Mouse (Mus musculus): Measurements from ENCODE around the gene Ntng1. TPM values are rescaled to one million over a fixed set of nuclear protein-coding genes. Genes with fewer than 3 reads are reported as not detected.

Ntng1 gene
- polyA plus RNA-seq, 1 experiment: 0.31 TPM

DNA sequence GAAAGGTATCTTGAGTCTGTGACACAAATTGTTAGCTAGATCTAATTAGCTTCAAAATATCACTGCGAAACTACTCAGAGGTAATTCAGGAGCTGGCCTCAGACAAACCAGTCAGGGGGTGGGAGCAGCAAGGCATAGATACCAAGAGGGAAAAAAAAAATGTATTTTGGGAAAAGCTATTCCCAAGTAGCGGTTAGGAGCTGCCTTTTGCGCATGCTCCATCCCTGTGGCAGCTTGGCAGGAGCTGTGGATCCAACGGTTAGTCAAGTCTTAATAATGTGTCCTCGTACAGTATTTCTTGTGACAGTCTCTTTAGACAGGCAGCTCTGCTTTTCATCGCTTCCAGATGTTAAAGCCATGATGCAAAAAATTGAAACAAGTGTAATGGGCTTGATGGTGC is 87.9 kb downstream of the Ntng1 start:
- 89% methylated on average over 6 of the region's 6 CpGs for WGBS
- Histone ChIP-seq H3K36me3 (ENCODE audit: control insufficient read depth, insufficient read depth, low read length) (no peaks in the 10 kb centered on the region), H3K27ac (ENCODE audit: insufficient read depth, low read depth, low read length) (no peak overlapping the region), H3K4me3 (ENCODE audit: insufficient read depth, low read depth, low read length) (no peak overlapping the region), H3K27me3 (replicated peaks; ENCODE audit: control insufficient read depth, insufficient read depth, low read length) (no peaks in the 10 kb centered on the region), H3K4me1 (ENCODE audit: control insufficient read depth, insufficient read depth, low read length) (no peaks in the 10 kb centered on the region)
- no peak for DNase-seq
- TF ChIP-seq CTCF (conservative IDR thresholded peaks at IDR 0.05; ENCODE audit: insufficient read depth, insufficient read length, low read depth, low read length) (no peak), POLR2A (IDR thresholded peaks at IDR 0.05; ENCODE audit: low read depth, low read length) (no peak)

DNA sequence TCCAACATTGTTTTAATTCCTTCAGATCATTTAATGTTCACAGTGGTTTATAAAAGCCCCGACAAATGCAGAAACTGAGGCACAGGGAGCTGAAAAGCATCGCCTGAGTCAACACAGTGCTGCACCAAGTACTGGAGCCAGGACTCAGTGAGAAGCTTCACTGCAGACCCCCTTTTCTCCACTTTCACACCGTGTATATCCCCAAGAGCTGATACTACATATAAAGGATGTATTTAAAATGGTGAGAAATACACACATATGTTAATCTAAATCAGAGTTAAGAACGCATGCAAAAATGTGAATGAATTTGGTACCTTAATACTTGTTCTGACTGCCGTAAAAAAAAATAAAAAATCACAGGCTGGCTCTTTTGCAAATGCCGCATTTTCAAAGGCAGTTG is 88.4 kb downstream of the Ntng1 start:
- TF ChIP-seq CTCF (conservative IDR thresholded peaks at IDR 0.05; ENCODE audit: insufficient read depth, insufficient read length, low read depth, low read length): no peak
- TF ChIP-seq POLR2A (IDR thresholded peaks at IDR 0.05; ENCODE audit: low read depth, low read length): no peak
- DNase-seq: no peak
- Histone ChIP-seq H3K27me3 (replicated peaks; ENCODE audit: control insufficient read depth, insufficient read depth, low read length) (no peaks in the 10 kb centered on the region), H3K4me1 (ENCODE audit: control insufficient read depth, insufficient read depth, low read length) (no peaks in the 10 kb centered on the region), H3K4me3 (ENCODE audit: insufficient read depth, low read depth, low read length) (no peak overlapping the region), H3K27ac (ENCODE audit: insufficient read depth, low read depth, low read length) (no peak overlapping the region), H3K36me3 (ENCODE audit: control insufficient read depth, insufficient read depth, low read length) (no peaks in the 10 kb centered on the region)
- 92% methylated on average over 6 of the region's 6 CpGs for WGBS

DNA sequence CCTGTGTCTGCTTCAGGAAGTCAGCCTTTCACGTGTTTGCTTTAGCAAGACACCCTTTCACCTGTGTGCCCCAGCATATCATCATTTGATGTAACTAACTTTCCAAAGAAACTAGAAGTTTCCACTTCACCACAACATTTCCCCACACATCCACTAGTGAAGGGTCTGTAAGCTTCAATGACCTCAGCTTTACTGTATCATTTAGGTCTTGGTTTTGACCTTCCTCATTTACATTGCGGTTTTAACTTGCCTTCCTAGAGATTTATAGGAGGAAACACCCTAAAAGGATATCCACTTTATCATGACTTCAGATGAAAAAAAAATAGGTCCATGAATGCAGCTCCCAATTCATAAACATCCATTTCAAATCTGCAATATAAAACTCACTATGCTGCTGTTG is 89.7 kb downstream of the Ntng1 start:
- Histone ChIP-seq H3K4me1 (ENCODE audit: control insufficient read depth, insufficient read depth, low read length) (no peaks in the 10 kb centered on the region), H3K27me3 (replicated peaks; ENCODE audit: control insufficient read depth, insufficient read depth, low read length) (no peaks in the 10 kb centered on the region), H3K27ac (ENCODE audit: insufficient read depth, low read depth, low read length) (no peak overlapping the region), H3K4me3 (ENCODE audit: insufficient read depth, low read depth, low read length) (no peak overlapping the region), H3K36me3 (ENCODE audit: control insufficient read depth, insufficient read depth, low read length) (no peaks in the 10 kb centered on the region)
- no peak for DNase-seq
- TF ChIP-seq POLR2A (IDR thresholded peaks at IDR 0.05; ENCODE audit: low read depth, low read length) (no peak), CTCF (conservative IDR thresholded peaks at IDR 0.05; ENCODE audit: insufficient read depth, insufficient read length, low read depth, low read length) (no peak)
- WGBS: 74% methylated on average over 2 of the region's 2 CpGs

DNA sequence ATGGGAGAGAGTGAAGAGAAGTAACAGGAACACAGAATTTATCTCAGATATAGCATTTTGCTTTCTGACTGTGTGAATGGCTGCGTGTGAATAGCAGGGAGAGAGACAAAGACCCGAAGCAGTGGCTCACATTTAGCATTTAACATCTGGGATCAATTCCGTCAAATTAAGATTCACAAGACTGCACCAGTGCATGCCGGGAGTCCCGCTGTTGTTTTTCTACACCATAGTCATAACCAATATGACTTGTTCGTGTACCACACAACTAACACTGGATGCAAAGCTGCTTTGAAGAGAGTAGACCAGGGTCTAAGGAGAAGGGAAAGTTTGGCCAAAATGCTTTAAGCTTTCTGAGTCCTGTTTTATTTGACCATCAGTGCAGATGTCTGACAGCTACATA is 95.7 kb downstream of the Ntng1 start:
- H3K36me3 ChIP-seq (ENCODE audit: control insufficient read depth, insufficient read depth, low read length): no peaks in the 10 kb centered on the region
- no peaks in the 10 kb centered on the region for H3K27me3 ChIP-seq (replicated peaks; ENCODE audit: control insufficient read depth, insufficient read depth, low read length)
- WGBS: 78% methylated on average over 6 of the region's 6 CpGs
- H3K4me3 ChIP-seq (ENCODE audit: insufficient read depth, low read depth, low read length): no peak overlapping the region
- TF ChIP-seq CTCF (conservative IDR thresholded peaks at IDR 0.05; ENCODE audit: insufficient read depth, insufficient read length, low read depth, low read length): no peak
- TF ChIP-seq POLR2A (IDR thresholded peaks at IDR 0.05; ENCODE audit: low read depth, low read length): no peak
- no peaks in the 10 kb centered on the region for H3K4me1 ChIP-seq (ENCODE audit: control insufficient read depth, insufficient read depth, low read length)
- DNase-seq: no peak
- H3K27ac ChIP-seq (ENCODE audit: insufficient read depth, low read depth, low read length): no peak overlapping the region

DNA sequence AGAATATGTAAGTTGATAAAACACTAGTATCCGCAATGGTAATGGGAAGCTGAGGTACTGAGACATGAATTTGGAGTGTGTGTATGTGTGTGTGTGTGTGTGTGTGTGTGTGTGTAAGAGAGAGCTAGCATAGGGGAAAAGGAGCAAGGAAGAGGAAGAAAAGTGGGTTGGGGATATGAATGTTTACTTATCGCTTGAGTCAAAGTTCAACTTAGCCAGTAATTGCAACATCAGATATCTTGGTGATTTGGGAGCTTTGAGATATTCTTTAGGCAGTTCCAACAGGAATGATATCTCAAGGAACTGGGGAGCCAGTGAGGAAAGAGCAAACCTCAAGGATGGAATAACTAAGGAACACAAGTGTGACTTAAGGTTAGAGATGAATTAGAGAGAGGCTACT is 97.1 kb downstream of the Ntng1 start:
- Histone ChIP-seq H3K4me1 (ENCODE audit: control insufficient read depth, insufficient read depth, low read length) (no peaks in the 10 kb centered on the region), H3K27ac (ENCODE audit: insufficient read depth, low read depth, low read length) (no peak overlapping the region), H3K27me3 (replicated peaks; ENCODE audit: control insufficient read depth, insufficient read depth, low read length) (no peaks in the 10 kb centered on the region), H3K36me3 (ENCODE audit: control insufficient read depth, insufficient read depth, low read length) (no peaks in the 10 kb centered on the region), H3K4me3 (ENCODE audit: insufficient read depth, low read depth, low read length) (no peak overlapping the region)
- 92% methylated on average over 2 of the region's 2 CpGs for WGBS
- no peak for DNase-seq
- TF ChIP-seq POLR2A (IDR thresholded peaks at IDR 0.05; ENCODE audit: low read depth, low read length): no peak
- no peak for TF ChIP-seq CTCF (conservative IDR thresholded peaks at IDR 0.05; ENCODE audit: insufficient read depth, insufficient read length, low read depth, low read length)

DNA sequence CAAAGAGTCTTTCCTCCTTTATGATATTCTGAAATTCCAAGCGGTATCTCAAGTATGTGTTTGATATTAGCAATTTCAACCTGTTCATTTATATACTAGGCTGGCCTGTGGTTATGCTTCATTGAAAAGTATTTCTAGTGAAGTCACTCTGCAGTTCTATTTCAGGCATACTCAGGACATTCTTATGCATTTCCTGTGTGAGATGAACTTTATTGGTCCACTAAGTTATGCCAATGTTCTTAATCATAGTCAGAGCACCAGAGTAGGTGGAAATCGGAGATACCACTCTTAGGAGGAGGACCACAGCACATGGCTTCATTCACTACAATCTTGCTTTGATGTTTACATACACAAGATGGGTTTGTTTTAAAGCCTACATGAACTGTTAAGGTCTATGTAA is 99.6 kb downstream of the Ntng1 start:
- no peak for TF ChIP-seq POLR2A (IDR thresholded peaks at IDR 0.05; ENCODE audit: low read depth, low read length)
- no peak for TF ChIP-seq CTCF (conservative IDR thresholded peaks at IDR 0.05; ENCODE audit: insufficient read depth, insufficient read length, low read depth, low read length)
- DNase-seq: no peak
- WGBS: 86% methylated on average over 2 of the region's 2 CpGs
- Histone ChIP-seq H3K27me3 (replicated peaks; ENCODE audit: control insufficient read depth, insufficient read depth, low read length) (no peaks in the 10 kb centered on the region), H3K4me1 (ENCODE audit: control insufficient read depth, insufficient read depth, low read length) (no peaks in the 10 kb centered on the region), H3K36me3 (ENCODE audit: control insufficient read depth, insufficient read depth, low read length) (no peaks in the 10 kb centered on the region), H3K27ac (ENCODE audit: insufficient read depth, low read depth, low read length) (no peak overlapping the region), H3K4me3 (ENCODE audit: insufficient read depth, low read depth, low read length) (no peak overlapping the region)

DNA sequence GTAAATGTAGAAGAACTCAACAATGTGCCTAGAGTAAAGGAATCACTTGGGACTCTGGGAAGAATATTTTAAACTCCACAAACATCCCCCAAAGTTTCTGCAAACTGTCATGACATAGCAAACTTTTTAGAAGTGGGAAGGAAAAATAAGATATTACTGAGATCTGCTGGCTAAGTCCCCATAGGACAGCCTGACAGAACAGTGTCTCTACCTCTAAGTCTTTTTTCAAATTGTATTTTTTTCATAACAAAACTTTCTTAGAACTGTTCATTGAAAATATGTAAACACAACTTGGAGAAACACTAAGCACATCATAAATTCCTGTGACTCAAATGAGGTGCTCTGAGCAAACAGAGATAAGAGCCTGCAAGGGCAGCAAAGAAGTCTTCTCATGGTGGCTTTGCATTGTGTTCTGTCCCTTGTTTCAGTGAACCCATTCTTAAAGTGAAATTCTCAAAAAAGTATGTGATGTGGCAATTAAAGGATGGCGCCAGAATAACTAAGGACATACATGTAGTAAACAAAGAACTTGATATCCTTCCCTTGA is 100.1 kb downstream of the Ntng1 start:
- no peak for DNase-seq
- Histone ChIP-seq H3K27me3 (replicated peaks; ENCODE audit: control insufficient read depth, insufficient read depth, low read length) (no peaks in the 10 kb centered on the region), H3K36me3 (ENCODE audit: control insufficient read depth, insufficient read depth, low read length) (no peaks in the 10 kb centered on the region), H3K4me3 (ENCODE audit: insufficient read depth, low read depth, low read length) (no peak overlapping the region), H3K27ac (ENCODE audit: insufficient read depth, low read depth, low read length) (no peak overlapping the region), H3K4me1 (ENCODE audit: control insufficient read depth, insufficient read depth, low read length) (no peaks in the 10 kb centered on the region)
- 94% methylated on average over 1 of the region's 1 CpGs for WGBS
- no peak for TF ChIP-seq POLR2A (IDR thresholded peaks at IDR 0.05; ENCODE audit: low read depth, low read length)
- TF ChIP-seq CTCF (conservative IDR thresholded peaks at IDR 0.05; ENCODE audit: insufficient read depth, insufficient read length, low read depth, low read length): no peak

Measured in kidney, adult 2 months (tissue).